Mouse (Mus musculus): Measurements from ENCODE around the gene Oprm1.

Gene Oprm1

DNA sequence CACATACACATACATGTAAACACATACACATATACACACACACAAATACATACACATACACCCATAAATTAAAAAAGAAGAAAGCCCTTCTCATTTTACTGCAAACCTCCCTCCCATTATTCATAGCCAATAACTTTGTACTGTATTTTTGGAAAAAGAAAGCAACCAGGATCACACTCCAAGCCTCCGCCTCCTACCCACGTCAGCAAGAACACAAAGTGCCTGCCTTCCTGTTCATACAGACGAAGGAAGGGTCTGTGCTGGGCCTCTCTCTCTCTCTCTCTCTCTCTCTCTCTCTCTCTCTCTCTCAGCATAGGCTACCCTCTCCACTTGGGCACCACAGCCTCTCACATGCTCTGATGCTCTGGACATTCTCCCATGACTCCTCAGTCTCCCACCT, 137.5 kb downstream of the Oprm1 start:
- DNase-seq (ENCODE audit: low spot score): no peak

GRCm38 (mm10) chr10:6896659-6897303, 138.5 kb downstream of the Oprm1 start:
- DNase-seq (ENCODE audit: low spot score): no peak

- no peak for DNase-seq (ENCODE audit: low spot score)
These were observed 141.8 kb downstream of the Oprm1 start for GRCm38 (mm10) chr10:6900126-6900525.

GRCm38 (mm10) chr10:6901819-6902393, 143.6 kb downstream of the Oprm1 start:
- no peak for DNase-seq (ENCODE audit: low spot score)

DNA sequence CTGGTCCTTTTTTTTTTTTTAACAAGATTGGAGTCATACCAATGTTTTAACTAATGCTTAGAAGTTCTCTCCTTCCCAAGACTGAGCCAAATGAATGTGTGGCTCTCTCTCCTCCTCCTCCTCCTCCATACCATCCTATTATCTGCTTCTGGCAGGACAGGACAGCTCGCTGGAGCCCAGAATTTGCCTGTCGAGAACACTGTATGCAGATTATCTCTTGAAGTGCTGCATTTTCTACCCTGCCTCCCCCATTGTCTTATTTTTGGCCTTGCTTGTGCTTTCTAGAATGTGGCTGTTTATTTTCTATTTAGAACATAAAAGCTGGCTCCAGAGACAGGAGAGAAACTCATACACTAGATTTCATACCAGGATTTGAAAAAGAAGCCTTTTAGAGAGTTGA, 151.5 kb downstream of the Oprm1 start:
- DNase-seq (ENCODE audit: low spot score): no peak

- DNase-seq (ENCODE audit: low spot score): no peak
These were observed 157.7 kb downstream of the Oprm1 start for GRCm38 (mm10) chr10:6915991-6916390.

- DNase-seq (ENCODE audit: low spot score): no peak
These were observed 158.4 kb downstream of the Oprm1 start for GRCm38 (mm10) chr10:6916545-6917257.

DNA sequence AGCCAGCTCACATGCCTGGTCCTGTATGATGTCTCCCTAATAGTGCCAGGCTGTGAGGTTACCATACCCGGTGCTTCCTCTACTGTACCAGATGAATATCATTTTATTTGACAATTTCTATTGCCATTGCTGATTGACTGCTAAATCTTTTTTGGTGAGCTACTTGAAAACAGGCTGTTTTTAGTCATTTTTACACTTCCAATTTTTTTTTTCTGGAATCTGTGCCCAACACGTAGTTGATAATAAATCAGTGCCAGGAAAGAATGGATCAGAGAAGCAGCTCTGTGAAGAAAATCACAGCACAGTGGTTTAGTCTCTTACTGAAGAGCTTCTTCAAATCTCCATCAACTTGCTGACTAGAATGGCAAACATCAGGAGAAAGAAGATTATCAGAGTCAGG, 168.4 kb downstream of the Oprm1 start:
- DNase-seq (ENCODE audit: low spot score): no peak

DNA sequence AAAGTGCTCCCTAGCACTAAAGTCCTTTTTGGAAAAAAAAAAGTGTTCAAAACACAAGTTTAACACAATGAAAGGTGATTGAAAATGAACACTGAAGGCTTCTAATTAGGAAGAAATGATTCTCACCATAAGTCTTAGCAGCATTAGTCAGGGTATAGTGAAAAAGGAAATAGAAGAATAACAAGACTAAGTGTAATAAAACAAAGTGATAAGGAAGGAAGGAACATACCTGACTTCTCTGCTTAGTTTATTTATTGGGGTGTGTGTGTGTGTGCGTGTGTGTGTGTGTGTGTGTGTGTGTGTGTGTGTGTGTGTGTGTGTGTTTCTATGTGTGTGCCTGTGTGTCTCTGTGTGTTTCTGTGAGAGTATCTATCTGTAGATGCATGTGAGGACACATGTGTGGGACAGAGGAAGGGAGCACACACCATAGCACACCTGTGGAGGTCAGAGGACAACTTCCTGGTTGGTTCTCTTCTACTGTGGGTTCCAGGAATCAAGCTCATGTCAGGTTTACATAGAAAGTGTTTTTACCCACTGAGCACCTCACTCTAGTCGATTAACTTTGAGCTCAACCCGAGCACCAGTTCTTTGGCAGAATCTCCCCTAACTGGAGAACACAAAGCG, 169.4 kb downstream of the Oprm1 start:
- no peak for DNase-seq (ENCODE audit: low spot score)

- DNase-seq (ENCODE audit: low spot score): no peak
These were observed 170.6 kb downstream of the Oprm1 start for GRCm38 (mm10) chr10:6928905-6929304.

DNA sequence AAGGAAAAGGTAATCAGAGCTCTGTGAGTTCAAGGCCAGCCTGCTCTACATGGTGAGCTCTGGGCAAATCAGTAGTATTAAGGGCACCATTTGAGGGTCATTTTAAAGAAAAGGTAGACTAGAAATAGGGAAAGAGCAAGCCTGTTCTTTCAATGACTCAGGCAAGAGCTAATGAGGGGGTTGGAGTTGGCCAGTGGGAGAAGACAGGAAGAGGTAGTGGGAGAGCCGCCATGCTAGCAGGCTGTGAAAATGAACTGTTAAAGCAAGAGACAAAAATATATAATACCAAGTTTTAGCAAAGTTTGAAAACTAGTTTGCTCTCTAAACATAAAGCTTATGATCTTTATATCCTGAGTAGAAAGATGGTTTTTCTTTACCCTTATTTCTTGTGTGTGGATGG, 172.1 kb downstream of the Oprm1 start:
- DNase-seq (ENCODE audit: low spot score): no peak

- DNase-seq (ENCODE audit: low spot score): no peak
These were observed 172.6 kb downstream of the Oprm1 start for GRCm38 (mm10) chr10:6930889-6931288.

DNA sequence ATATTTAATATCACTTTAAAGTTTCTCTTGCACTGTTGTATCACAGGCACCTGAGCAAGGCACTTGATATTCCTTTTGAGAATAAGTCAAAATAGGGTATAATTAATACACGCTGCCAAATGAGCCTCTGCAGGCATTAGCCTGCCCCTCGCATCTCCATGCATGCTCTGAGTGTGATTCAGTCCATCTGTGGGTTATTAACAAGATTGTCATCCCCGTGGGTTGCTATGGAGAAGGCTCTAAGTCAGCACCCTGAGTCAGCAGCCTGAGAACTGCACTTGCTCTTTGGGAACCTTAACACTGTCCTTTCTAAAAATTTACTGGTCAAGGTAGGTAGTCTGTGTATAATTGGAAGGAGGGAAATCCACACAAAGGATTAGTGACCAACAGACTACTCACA, 176.5 kb downstream of the Oprm1 start:
- no peak for DNase-seq (ENCODE audit: low spot score)

GRCm38 (mm10) chr10:6936671-6937425, 178.5 kb downstream of the Oprm1 start:
- DNase-seq (ENCODE audit: low spot score): no peak

- no peak for DNase-seq (ENCODE audit: low spot score)
These were observed 194.8 kb downstream of the Oprm1 start for GRCm38 (mm10) chr10:6953115-6953514.

DNA sequence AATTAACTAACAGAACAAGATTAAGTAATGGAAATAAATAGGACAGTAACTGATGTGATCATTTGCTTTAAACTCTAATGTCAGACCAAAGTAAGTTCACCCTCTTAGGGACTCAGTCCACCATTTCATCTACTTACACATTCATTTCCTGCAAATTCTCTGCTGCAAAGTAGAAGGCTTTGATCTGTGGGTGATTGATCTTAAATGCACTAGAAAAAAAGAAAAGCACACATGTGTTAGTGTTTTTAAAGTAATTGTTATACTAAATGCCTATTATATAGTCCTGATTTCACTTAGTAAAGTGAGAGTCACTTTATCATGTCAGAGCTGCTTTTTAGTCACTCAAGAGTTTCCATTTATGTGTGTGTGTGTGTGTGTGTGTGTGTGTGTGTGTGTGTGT, 196.2 kb downstream of the Oprm1 start:
- no peak for DNase-seq (ENCODE audit: low spot score)

GRCm38 (mm10) chr10:6956357-6956756, 198.1 kb downstream of the Oprm1 start:
- DNase-seq (ENCODE audit: low spot score): no peak

DNA sequence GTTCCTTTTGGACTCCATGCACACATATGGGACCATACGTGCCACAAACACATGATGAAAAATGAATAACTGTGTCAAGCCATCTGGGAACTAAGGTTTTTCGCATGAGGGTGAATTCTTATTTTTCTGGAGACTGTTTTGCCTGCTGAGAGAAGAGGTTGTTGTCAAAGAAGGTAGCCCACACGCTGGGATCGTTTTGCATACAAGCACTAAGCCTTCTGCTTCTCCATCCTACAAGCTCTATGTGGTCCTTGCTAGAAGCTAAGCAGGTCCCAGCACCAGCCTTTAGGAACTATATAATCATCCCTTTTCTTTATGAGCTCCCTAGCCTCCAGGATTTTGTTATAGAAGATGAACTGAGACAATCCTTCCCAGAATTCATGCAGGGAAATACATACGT, 200.5 kb downstream of the Oprm1 start:
- DNase-seq (ENCODE audit: low spot score): no peak

GRCm38 (mm10) chr10:6967588-6968242, 209.4 kb downstream of the Oprm1 start:
- no peak for DNase-seq (ENCODE audit: low spot score)

DNA sequence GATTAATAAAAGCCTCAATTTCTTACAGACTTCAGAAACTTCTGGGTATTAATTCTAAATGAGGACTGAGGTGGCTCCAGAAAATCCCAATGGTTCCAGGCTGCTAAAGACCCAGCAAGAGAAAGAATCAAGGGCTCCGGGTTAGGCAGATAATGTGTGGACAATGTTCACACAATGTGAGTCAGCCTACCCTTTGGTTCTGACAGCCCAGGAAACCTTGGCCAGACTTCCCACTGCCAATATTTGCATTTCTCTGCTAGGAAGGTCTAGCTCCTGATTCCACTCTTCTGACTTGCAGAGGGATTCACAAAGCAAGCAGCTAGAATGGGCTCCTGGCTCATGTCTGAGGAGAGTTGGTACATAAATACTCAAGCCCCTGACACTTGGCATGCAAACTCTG, 210.0 kb downstream of the Oprm1 start:
- DNase-seq (ENCODE audit: low spot score): no peak

DNA sequence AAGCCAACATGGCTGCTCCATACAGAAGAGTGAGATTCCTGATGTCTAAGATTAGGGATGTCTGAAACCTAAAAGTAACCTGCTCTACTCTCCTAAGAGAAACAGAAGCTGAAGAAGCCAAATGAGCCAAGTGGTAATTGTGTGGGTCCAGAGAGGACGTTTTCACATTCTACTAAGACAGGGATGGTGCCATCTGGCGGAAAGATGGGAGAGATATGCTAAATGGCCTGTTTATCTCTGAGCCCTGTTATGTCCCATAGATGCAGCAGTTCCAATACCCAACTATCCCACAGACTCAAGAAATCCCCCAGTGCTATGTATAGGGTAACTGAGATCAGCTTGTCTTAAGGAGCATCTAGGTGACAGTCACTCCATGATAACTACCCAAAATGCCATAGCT, 219.5 kb downstream of the Oprm1 start:
- DNase-seq (ENCODE audit: low spot score): no peak

GRCm38 (mm10) chr10:6978733-6979132, 220.4 kb downstream of the Oprm1 start:
- DNase-seq (ENCODE audit: low spot score): no peak
